Mouse (Mus musculus): ENCODE data around the gene Sepsecs. TPM values are rescaled to one million over a fixed set of nuclear protein-coding genes. Genes with fewer than 3 reads are reported as not detected.

The Sepsecs gene
- polyA plus RNA-seq, 1 experiment from 2014 or later, result 8.0 TPM

DNA sequence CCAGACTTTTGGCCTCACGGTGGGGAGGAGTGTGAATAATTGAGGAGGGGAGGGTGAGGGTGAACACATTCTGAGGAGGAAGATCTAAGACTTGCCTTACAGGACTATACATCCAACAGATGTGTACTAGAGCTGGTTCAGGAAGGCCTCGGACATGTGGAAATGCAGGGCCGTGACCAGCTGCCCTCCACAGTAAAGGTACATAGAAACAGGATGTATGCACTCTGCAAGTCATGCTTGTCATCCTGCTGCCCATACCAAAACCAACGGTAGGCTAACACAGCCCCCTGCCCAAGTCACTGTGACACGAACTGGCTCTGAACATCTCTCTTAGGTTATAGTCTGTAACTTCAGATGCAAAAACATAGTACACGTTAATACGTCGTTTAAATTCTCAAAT is 30.6 kb downstream of the Sepsecs start:
- 91% methylated on average over 8 of the region's 8 CpGs for WGBS
- Histone ChIP-seq H3K27ac (no peak overlapping the region), H3K4me1 (no peaks in the 10 kb centered on the region), H3K9ac (no peak overlapping the region), H3K27me3 (replicated peaks) (no peaks in the 10 kb centered on the region), H3K4me2 (no peak overlapping the region), H3K4me3 (no peak overlapping the region), H3K36me3 (replicated peaks) (0 out of 2 replicates have a peak, but pooled peaks cover 12% of the 10 kb centered on the region), H3K9me3 (no peaks in the 10 kb centered on the region)
- no peak for ATAC-seq (replicated peaks)

DNA sequence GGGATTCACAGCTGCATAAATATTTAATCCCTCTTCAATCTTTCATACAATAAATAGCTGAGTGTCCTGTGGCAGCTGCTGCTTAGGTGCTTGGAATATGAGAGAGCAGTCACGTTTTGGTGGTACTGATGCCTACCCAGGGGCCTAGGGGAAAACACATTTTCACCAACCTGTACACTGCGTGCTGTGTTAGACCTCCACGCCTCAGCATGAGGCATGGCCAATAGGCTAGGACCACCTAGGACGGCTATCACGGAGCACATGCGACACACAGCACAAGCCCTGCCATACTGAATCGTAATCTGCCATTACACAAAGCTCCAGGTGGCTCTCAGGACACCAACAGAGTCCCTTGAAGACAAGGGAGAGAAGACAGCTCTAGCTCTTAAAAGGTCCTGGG is 31.5 kb downstream of the Sepsecs start:
- Histone ChIP-seq H3K4me3 (no peak overlapping the region), H3K9me3 (no peaks in the 10 kb centered on the region), H3K4me2 (no peak overlapping the region), H3K4me1 (no peaks in the 10 kb centered on the region), H3K36me3 (replicated peaks) (0 out of 2 replicates have a peak, but pooled peaks cover 4% of the 10 kb centered on the region), H3K9ac (no peak overlapping the region), H3K27me3 (replicated peaks) (no peaks in the 10 kb centered on the region), H3K27ac (no peak overlapping the region)
- peak; percentile 40; the same call in 1 of the 2 replicates for ATAC-seq (replicated peaks)
- WGBS, result 78% methylated on average over 7 of the region's 7 CpGs

DNA sequence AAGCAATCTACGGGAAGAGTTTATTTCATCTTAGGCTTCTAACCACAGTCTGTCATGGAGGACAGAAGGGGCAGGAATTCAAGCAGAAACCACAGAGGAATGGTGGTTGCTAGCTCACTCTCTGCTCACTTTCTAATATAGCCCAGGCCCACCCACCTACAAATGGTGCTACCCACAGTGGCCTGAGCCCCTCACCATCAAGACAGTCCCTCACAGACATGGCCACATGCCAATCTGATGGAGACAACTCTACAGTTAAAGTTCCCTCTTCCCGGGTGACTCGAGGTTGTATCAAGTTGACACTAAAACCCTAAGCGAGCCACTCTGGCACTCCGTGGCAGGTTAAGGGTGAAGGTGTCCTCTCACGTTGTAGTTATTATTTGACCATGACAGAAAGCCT is 32.6 kb downstream of the Sepsecs start:
- no peak overlapping the region for H3K4me2 ChIP-seq
- no peak overlapping the region for H3K9ac ChIP-seq
- no peaks in the 10 kb centered on the region for H3K36me3 ChIP-seq (replicated peaks)
- H3K27ac ChIP-seq, result no peak overlapping the region
- no peaks in the 10 kb centered on the region for H3K27me3 ChIP-seq (replicated peaks)
- H3K4me1 ChIP-seq, result no peaks in the 10 kb centered on the region
- 90% methylated on average over 6 of the region's 6 CpGs for WGBS
- no peak overlapping the region for H3K4me3 ChIP-seq
- no peak for ATAC-seq (replicated peaks)
- H3K9me3 ChIP-seq, result no peaks in the 10 kb centered on the region

DNA sequence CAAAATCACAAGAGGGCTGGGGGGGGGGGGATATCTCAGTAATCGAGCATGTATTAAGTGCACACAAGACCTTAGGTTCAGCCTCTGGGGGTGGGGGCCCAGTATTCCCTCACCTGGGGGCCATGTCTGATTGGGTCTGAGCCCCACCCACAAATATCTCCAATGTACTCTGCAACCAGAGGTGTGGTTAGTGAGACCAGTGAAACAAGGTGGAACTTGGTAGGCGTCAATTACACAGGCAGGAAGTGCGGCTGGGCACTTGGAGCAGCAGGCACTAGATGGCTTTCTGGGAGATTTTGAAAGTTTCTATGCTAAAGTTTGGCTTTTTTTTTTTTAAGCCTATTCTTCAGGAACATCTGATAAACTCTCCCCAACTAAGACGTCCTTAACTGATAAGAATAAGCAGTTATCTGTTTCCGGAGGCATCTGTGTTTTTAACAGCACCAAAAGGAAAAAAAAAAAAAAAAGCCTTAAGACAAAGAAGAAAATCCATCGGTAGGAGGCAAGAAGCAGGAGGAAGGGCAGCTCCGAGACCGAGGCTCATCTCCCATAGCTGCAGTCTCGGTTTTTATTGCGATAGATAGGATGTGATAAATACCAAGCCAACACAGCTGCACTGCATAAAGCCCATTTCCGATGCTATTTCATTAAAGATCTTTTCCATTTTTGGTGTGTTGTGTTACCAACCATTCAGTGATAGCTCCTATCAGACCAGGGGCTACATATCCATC is 33.3 kb downstream of the Sepsecs start:
- no peaks in the 10 kb centered on the region for H3K27me3 ChIP-seq (replicated peaks)
- no peak for ATAC-seq (replicated peaks)
- H3K4me1 ChIP-seq, result no peaks in the 10 kb centered on the region
- WGBS, result 83% methylated on average over 11 of the region's 11 CpGs
- no peak overlapping the region for H3K4me2 ChIP-seq
- H3K9ac ChIP-seq, result no peak overlapping the region
- H3K36me3 ChIP-seq (replicated peaks), result no peaks in the 10 kb centered on the region
- H3K4me3 ChIP-seq, result no peak overlapping the region
- H3K27ac ChIP-seq, result no peak overlapping the region
- no peaks in the 10 kb centered on the region for H3K9me3 ChIP-seq

DNA sequence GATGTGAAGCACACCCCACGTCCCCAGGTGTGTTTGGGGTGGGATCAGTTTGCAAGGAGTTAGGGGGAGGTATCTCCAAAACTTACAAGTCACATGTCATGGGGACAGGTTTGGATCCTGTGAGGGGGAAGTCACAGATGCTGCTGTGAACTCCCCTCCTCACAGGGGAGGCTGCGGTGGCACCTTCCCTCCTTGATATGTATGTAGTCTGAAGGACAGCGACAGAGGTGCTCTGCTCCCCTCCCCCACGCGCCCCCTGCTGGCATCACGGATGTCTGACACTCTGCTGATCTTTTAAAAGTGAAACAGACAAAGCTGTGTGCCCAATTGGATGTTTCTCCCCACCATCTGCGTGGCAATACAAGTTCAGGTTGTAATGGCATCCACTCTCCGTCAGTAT is 35.5 kb downstream of the Sepsecs start:
- no peaks in the 10 kb centered on the region for H3K9me3 ChIP-seq
- no peak overlapping the region for H3K27ac ChIP-seq
- no peaks in the 10 kb centered on the region for H3K36me3 ChIP-seq (replicated peaks)
- no peak overlapping the region for H3K4me3 ChIP-seq
- no peak overlapping the region for H3K9ac ChIP-seq
- H3K27me3 ChIP-seq (replicated peaks), result no peaks in the 10 kb centered on the region
- peak; percentile 69 for ATAC-seq (replicated peaks)
- H3K4me1 ChIP-seq, result no peaks in the 10 kb centered on the region
- 23% methylated on average over 8 of the region's 8 CpGs for WGBS
- no peak overlapping the region for H3K4me2 ChIP-seq

DNA sequence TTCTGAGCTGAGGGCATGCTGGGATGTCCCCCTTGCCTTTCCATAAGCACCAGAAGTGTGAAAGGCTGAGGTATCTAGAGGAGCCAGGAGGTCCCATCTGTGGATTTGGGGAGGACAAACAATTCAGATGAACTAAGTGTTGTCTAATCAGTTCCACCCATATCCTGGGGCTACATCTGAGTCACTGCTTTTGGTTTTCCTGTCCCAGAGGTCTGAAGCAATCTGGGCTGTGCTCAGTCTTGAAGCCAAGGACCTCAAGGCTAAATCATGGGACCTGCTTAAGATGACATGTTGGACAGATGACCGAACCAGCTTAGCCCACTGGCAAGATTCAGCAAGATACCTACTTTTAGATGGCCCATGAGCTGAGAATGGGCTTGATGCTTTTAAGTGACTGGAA is 39.0 kb downstream of the Sepsecs start:
- Histone ChIP-seq H3K4me1 (peaks cover 5% of the 10 kb centered on the region; the same call in 1 of the 2 replicates), H3K4me3 (no peak overlapping the region), H3K9ac (no peak overlapping the region), H3K9me3 (no peaks in the 10 kb centered on the region), H3K27me3 (replicated peaks) (no peaks in the 10 kb centered on the region), H3K27ac (no peak overlapping the region), H3K36me3 (replicated peaks) (no peaks in the 10 kb centered on the region), H3K4me2 (no peak overlapping the region)
- ATAC-seq (replicated peaks), result no peak
- WGBS, result 98% methylated on average over 1 of the region's 1 CpGs

DNA sequence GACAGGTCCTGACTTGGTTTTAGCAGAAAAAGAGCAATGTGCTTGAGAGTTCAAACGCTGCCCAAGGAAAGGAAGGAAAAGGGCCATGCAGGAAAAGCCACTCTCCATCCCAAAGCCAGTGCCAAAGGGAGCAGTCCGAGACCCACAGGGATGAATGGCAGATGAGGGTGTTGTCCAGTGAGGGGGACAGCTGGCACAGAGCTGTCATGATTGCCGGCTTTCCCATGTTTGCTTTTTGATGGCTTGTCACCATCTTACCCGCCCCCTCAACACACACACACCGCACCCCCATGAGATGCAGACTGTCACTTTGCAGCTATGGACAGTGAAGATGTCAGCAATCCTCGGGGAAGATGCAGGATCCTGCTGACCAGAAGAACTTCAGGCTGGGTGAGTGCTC is 40.3 kb downstream of the Sepsecs start:
- Histone ChIP-seq H3K36me3 (replicated peaks) (no peaks in the 10 kb centered on the region), H3K4me1 (peaks cover 5% of the 10 kb centered on the region; the same call in 1 of the 2 replicates), H3K27ac (no peak overlapping the region), H3K4me2 (no peak overlapping the region), H3K4me3 (no peak overlapping the region), H3K9me3 (no peaks in the 10 kb centered on the region), H3K9ac (no peak overlapping the region), H3K27me3 (replicated peaks) (no peaks in the 10 kb centered on the region)
- no peak for ATAC-seq (replicated peaks)
- 80% methylated on average over 6 of the region's 6 CpGs for WGBS

DNA sequence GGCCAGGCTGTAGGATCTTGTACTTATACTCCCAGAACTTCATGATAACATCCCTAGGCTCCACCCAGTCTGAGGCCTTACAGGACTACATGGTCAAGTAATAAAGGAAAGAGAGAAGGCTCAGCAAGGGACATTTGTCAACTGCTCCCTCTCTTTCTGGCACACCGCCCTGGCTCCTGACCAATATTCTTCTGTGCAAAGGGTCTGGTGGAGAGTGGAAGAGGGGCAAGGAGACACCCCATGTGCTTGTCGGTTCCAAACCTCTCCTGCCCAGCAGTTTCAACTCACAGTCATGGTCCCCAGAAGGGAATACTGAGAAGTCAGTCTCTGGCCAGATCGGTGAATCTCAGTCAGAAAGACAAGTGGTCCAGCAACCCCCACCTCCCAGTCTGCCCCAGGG is 40.7 kb downstream of the Sepsecs start:
- Histone ChIP-seq H3K9me3 (no peaks in the 10 kb centered on the region), H3K9ac (no peak overlapping the region), H3K4me3 (no peak overlapping the region), H3K27ac (no peak overlapping the region), H3K36me3 (replicated peaks) (no peaks in the 10 kb centered on the region), H3K27me3 (replicated peaks) (no peaks in the 10 kb centered on the region), H3K4me1 (peaks cover 5% of the 10 kb centered on the region; the same call in 1 of the 2 replicates), H3K4me2 (no peak overlapping the region)
- 91% methylated on average over 3 of the region's 3 CpGs for WGBS
- no peak for ATAC-seq (replicated peaks)

DNA sequence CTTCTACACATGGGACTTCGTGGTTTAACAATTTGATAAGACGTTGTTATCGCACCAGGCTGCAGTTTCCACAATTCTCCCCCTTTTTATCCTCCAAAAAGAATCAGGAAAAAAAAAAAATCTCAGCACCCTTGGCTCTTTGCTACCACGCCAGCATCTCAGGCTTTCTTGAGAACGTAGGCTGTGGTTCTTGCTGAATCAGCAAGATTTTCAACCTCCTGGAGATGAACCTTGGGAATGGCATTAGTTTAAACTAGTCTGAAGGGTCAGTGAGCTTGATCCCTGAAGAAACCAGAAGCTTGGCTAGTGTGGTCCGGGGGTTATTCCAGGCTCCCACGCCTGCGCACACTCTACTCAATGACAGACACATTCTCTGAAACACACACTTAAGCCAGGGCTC is 41.8 kb downstream of the Sepsecs start:
- H3K27ac ChIP-seq, result no peak overlapping the region
- H3K27me3 ChIP-seq (replicated peaks), result no peaks in the 10 kb centered on the region
- no peak overlapping the region for H3K4me2 ChIP-seq
- no peak overlapping the region for H3K4me3 ChIP-seq
- ATAC-seq (replicated peaks), result no peak
- H3K9ac ChIP-seq, result no peak overlapping the region
- no peaks in the 10 kb centered on the region for H3K36me3 ChIP-seq (replicated peaks)
- H3K9me3 ChIP-seq, result no peaks in the 10 kb centered on the region
- WGBS, result 88% methylated on average over 8 of the region's 8 CpGs
- peaks cover 5% of the 10 kb centered on the region; the same call in 1 of the 2 replicates for H3K4me1 ChIP-seq

DNA sequence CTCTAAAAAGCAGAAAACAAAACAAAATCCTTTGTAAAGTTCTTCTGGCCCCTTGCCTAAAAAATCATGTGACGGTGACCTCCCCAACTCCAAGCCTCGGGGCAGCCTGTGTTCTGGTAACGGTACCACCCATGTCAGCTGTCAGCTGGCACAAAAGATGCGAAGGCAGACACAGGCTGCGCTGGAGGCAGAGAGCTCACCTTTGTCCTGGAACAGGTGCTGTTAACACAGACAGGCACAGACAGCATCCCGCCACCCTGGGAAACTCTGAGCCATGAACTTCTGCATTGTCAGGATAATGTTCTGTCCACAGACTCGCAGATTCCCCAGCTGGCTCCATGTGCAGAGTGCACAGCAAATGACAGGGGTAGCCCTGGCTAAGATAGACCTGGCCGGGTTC is 43.4 kb downstream of the Sepsecs start:
- no peak overlapping the region for H3K4me3 ChIP-seq
- no peak overlapping the region for H3K9ac ChIP-seq
- no peak overlapping the region for H3K4me2 ChIP-seq
- 38% methylated on average over 8 of the region's 8 CpGs for WGBS
- H3K9me3 ChIP-seq, result no peaks in the 10 kb centered on the region
- no peaks in the 10 kb centered on the region for H3K27me3 ChIP-seq (replicated peaks)
- peak; percentile 48 for ATAC-seq (replicated peaks)
- no peak overlapping the region for H3K27ac ChIP-seq
- H3K36me3 ChIP-seq (replicated peaks), result no peaks in the 10 kb centered on the region
- H3K4me1 ChIP-seq, result peaks cover 5% of the 10 kb centered on the region; the same call in 1 of the 2 replicates

DNA sequence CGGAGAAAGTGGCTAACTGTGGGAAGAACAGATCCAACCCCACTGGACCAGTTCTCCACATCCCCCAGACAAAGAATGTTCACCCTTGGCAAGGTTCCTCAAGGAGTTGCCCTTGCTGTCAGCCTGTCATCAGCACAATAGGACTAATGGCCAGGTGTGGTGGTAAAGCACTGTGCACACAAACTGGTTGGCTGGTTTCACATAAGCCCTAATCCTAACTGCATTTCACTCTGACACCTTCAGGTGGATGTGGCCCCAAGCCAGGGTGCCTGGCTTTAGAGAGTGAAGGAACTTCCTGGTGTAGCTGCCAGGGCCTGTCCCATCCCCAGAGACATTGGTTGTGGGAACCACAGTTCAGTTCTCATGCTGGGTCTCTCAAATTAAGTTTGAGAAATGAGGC is 44.6 kb downstream of the Sepsecs start:
- H3K4me3 ChIP-seq, result no peak overlapping the region
- H3K27ac ChIP-seq, result no peak overlapping the region
- no peak overlapping the region for H3K9ac ChIP-seq
- no peaks in the 10 kb centered on the region for H3K27me3 ChIP-seq (replicated peaks)
- peaks cover 5% of the 10 kb centered on the region; the same call in 1 of the 2 replicates for H3K4me1 ChIP-seq
- ATAC-seq (replicated peaks), result no peak
- no peaks in the 10 kb centered on the region for H3K9me3 ChIP-seq
- H3K36me3 ChIP-seq (replicated peaks), result no peaks in the 10 kb centered on the region
- 89% methylated on average over 1 of the region's 1 CpGs for WGBS
- no peak overlapping the region for H3K4me2 ChIP-seq

DNA sequence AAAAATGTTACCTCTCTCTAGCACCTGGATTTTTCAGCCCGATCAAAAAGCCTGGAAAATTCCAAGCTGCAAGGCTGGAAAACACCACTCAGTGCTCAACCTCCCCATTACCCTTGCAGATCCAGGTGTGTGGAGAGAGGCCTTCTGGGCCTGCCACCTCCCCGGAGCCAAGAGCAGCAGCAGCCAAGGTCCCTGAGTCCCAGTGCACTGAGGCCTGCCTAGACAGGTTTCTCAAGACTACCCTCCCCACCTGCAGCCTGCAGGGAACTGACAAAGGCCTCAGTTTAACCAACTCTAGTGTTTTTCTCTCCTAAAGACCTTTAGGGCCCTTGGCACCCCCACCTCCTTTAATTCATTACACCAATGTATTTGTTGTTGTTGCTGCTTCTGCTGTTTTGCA is 46.4 kb downstream of the Sepsecs start:
- WGBS, result 81% methylated on average over 2 of the region's 2 CpGs

More for the DNA sequence above, 46.4 kb downstream of the Sepsecs start:
- Histone ChIP-seq H3K9ac (no peak overlapping the region), H3K4me3 (no peak overlapping the region), H3K9me3 (no peaks in the 10 kb centered on the region), H3K4me1 (peaks cover 17% of the 10 kb centered on the region), H3K27me3 (replicated peaks) (no peaks in the 10 kb centered on the region), H3K27ac (no peak overlapping the region), H3K4me2 (no peak overlapping the region), H3K36me3 (replicated peaks) (no peaks in the 10 kb centered on the region)
- ATAC-seq (replicated peaks), result no peak

All from midbrain, embryonic 15.5 days (tissue).